Mouse (Mus musculus) spleen, postnatal 4 days (tissue): ENCODE results near the gene Lrrc8d.

Experiments used
- DNase-seq, 2 experiments: peaks; one replicate each; pipeline ENCODE4 v3.0.0; 2022; ENCODE audit warnings: low spot score in 2 of 2

Gene Lrrc8d

DNA sequence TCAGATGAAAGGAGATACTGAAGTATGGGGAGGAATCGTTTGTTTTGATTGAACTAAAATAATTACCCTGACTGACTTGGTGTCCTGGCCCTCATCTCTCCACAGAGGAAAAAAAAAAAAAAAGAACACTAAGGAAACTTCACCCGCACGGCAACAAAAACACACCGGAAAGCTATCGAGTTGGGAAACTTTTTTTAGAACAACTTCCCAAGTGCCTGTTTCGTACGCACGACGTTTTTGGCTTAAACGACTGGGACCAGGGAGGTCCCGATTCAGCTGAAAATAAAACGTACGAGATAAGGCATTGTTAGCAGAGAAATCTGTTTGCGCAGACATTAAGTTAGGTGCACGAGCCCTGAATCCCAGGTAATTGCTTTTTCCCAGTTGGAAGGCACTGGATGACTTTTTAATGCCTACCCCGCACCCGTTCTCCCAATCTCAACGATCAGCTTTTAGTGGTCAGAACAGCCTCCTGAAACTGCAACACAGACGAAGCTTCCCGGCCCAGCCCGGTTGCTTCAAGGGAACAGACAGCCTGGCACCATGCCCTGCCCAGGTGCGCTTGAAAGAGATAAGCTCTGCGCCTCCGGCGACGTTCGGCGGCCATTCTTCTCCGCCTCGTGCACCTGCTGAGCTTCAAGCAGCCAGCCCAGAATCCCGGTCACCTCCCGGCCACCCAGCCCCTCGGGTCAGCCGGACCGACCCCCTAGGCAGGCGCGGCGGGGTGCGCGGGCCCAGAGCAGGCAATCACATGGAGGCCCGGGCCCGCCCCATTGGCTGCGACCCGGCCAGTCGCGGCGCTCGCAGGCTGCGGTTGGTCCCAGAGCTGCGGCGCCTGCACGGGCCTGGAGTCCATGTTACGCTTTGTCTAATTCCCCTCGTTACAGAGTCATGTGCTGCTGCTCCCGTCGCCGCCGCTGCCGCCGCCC, at the start of gene Lrrc8d:
Gene Lrrc8d, plus strand, starts transcription at position 829 of the 929 bp plus-strand sequence.
- peak; percentile 79 to 89 for DNase-seq

DNA sequence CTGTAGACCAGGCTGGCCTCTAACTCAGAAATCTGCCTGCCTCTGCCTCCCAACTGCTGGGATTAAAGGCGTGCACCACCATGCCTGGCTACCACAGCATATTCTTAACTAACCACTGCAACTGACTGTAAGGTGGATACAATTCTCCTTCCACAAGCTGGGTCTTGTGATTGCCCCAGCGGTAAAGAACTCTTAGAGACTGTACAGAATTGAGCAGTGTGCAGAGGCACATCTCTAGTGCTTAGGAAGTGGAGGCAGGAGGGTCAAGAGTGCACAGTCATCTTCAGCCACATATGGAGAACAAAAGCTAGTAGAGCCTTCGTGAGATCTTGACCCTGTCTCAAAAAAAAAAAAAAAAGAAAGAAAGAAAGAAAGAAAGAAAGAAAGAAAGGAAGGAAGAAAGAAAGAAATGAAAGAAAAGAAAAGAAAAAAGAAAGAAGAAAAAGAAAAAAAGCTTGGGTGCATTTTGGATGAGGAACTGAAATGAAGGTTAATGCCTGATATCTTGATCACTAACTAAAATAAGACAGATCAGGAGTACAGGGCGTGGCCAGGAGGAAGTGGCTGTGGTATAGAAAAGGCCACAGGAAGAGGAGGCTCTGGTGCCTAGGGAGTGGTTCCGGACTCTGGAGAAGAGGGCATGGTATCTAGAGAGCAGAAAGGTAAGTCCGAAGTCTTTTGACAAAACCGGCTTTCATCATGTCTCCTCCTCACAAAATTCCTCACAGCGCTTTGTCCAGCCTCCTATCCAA, 48.9 kb upstream of the Lrrc8d start:
- DNase-seq: peak in 1 of 2 experiments; percentile 35

DNA sequence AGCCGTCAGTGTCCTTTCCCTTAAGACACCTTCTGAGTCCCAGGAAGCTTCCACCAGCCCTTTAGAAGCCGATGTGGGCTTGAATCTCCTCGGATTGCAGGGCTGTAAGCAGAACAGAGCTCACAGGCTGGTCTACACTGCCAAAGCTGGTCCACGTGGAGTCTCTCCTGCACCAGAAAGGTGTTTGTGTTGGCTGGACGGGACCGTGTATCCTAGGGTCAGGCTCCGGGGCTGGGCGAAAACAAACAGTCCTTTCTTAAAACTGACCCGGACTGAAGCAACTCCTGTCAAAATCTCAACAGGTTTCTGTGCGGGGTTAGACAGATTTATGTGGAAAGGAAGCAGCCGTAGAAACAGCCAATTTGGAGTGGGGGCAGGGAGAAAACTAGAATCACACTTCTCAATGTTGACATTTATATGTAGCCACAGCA, 48.2 kb upstream of the Lrrc8d start:
- no peak for DNase-seq

DNA sequence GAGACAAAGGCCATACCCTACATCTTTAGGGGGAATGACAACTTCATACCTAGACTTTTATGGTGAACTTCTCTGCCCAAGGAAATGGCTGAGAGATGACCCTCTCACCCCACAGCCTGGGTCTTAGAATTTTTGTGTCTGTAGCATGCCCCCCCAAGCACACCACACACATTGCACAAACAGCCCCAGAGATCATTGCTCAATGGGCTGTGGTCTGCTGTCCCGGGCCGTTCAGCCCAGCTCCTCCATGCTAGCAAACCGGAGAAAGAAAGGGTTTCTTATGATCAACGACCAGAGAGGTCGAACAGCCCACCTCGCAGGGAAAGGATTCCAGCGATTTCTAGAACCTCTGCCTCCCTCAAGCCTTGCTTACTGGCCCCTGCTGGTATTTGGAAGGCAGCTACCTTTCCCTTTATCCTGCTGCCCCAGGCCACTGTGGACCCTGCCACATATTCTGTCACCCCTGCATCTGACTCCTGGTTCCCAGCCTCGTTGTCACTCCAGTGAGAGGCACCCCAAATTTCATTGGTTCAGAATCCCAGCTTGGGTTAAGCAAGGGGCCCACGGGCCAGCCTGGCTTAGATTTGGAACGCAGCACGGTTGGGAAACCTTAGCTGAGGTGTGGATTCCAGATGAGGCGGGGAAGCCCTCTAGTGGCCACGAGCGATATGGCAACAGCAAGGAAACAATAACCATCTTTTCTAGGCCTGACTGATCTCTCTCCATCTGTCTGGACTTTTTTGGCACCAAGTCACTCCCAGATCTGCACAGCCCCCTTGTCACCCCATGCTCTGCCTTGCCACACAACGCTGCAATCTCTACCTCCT, 45.3 kb upstream of the Lrrc8d start:
- peak; percentile 77 to 92 for DNase-seq

DNA sequence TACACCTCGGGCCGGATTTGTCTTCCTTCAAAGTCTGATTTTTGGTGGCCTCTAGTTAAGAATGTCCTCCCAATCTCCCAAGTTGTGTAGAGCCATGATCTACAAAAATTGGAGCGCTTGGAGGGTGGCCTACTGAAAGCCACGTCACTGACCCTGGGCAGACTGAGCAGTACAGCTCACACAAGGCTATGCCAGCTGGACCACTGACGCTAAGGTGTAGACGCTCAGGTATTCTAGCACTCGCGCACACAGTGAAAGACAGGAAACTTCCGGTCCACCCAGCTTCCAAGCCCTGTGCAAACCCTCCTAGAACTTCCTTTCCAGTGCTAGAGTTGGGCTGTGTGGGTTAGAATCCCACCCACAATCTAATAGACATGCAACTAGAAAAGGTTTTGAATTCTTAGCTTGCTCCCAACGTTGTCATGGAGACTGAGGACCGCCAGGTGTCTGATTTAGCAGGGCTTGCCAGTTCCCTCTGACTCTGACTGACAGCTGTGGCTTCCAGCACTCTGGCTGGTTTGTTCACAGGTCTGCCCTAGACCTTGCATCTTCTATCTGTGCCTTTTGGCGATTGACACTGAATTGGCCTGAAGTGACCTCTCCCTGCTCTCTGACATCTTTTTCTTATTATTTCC, 44.6 kb upstream of the Lrrc8d start:
- no peak for DNase-seq

DNA sequence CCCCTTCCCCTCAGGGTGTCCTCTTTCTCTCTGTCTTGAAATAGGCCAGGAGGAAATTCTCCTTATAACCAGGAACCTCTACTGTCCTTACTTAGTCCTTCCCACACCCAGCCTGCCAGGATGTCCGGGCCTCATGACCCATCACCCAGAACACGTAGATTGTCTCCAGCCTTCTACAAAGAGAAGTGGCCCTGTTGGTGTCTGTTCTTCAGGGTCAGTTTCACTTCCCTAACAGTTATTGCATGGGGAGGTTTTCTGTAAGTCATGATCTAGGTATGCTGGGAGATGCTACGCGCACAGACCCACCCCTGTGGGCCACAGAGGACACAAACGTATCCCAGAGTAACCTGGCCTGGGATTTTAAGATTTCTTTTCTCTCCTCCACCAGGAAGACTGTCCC, 37.9 kb upstream of the Lrrc8d start:
- no peak for DNase-seq

DNA sequence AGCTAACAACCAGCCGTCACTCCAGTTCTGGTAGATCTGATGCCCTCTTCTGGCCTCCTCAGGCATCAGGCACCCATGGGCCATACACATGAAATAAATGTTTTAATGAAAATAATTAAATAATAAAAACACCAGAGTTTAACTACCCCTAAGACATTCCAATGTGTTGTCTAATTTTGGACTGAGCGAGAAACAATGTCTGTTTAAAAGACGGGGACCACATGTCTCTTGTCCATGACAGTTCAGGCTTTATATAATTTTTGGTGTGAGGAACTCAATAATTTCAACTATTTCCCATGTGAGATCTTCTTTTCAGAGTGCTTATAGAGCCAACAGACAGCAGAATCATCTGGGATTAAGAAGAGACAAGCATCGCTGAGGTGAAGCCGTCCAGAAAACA, 32.8 kb upstream of the Lrrc8d start:
- no peak for DNase-seq

DNA sequence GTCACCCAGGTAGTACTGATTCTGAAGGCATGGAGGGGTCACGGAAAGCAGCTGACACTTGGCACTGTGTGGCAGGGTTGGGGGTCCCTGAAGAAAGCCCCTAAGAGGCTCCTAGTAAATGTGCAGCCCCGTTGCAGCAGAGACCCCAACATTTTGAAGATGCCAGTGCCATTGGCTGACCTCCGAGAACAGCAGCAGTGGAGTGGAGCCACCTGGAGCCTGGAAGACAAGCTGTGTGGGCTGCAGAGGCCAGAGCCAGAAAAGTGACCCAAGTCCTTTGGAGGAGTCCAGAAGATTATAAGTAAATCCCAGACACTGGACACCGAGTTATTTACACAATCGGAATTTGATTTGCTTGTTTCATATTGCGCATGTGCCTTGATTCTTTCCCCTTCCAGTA, 32.4 kb upstream of the Lrrc8d start:
- DNase-seq: no peak

DNA sequence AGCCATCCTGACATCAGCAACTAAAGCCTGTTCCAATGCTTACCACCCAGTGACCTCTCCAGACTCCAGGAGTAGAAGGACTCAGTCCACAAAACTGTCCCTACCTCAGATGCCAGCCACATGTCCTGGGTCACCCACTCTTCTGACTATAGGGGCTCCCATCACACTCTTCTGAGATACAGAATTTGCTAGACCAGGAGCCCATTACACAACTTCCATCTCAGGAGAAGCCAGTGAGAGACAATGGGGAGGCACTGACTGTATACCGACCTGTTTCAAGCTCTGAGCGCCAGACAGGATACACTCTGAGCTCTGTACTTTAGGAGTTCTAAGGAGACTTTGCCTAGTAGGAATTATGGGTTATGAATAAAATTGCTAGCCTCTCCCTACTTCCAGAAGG, 30.7 kb upstream of the Lrrc8d start:
- no peak for DNase-seq

DNA sequence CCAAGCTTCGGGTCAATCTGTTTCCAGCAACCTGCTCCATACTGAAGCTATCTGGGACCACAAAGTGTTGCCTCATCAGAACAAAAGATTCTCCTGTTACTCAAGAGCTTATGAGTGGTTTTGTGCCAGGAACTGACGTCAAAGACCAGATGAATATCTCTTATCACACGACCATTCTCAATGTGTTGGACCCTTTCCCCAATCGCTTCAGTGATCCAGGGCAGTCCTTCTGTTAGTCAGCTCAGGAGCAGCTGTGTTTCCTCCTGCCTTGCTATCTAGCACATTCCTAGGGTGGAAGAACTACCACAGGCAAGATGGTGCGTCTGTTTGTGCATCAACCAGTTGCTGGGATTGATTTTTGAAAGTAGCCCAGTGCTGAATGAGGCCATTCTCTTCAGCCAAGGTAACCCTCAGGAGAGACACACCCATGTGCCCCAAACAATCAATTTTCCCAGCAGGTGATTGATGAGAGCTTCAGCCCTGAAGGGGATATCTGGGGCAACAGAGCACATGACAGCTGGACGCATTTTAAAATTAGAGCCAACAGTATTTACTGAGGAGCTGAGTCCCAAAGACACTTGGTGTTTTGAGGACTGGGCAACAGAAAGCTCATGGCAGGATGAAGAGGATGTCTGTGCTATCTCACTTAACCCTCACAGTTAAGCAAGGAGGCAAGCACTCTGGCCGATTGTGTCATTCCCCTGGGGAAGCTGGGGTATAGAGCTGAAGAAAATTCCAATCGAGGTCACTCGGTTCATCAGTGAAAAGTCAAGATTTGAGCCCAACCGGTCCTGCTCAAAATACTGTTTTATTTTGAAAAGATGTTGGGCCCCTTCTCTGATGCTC, 30.0 kb upstream of the Lrrc8d start:
- DNase-seq: no peak

DNA sequence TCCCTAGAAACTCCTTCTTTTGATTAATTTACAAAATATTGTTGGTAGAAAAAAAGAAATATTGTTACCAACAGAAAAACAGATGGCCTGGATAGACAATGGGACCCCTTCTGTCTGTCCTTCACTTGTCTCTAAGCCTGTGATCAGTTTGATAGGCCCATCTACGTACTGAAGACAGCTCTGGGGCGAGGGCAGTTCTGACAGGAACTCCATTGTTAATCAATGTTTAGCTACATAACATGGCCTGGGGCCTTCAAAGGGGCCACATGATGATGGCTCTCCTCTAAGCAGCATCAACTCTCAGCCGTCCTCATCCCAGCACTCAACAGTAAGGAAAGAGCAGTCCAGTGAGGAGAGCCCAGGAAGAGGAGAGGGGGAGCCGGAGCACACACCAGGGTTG, 27.4 kb upstream of the Lrrc8d start:
- no peak for DNase-seq

DNA sequence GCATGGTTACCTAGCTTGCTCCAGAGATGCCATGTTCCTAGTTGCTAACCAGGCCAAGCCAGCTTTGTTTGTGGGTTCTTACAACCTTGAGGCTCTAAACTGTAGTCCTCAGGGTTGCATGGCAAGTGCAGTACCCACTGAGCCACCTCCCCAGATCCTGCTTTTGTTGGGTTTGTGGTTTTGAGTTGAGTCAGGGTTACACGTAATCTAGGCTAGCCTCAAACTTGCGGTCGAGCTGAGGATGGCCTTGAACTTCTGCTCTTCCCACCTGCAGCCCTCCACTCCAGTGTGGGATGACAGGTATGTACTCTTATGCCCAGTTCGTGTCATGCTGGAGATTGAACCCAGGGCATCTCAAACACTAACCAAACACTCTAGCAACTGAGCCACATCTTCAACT, 24.3 kb upstream of the Lrrc8d start:
- no peak for DNase-seq

DNA sequence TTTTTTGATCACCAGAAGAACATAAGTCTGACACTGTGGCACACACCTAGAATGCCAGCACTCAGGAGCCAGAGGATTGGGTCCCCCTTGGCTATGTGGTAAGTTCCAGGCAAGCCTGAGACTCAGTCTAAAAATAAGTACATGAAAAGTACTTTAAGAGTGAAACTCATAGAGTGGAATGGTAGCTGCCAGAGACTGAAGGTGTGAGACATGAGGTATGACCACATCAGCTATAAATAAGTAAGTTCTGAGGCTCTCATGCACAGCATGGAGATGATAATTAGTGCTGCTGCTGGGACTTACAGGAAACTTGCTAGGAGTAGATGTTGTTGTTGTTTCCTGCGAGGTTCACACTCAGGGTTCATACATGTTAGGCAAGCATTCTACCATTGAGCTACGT, 22.7 kb upstream of the Lrrc8d start:
- no peak for DNase-seq

DNA sequence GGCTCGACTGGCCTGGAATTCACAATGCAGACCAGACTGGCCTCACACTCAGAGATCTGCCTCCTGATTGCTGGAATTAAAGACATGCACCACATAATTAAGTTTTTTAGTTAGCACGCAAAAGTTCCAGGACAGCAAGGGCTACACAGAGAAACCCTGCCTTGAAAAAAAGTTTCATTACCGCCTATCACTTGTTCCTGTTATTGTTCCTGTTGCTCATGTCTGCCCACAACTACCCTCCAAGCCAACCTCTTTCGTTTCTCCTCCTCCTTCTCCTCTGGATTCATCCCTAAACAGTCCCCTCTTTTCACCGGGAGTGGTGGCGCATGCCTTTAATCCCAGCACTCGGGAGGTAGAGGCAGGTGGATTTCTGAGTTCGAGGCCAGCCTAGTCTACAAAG, 21.5 kb upstream of the Lrrc8d start:
- DNase-seq: no peak

DNA sequence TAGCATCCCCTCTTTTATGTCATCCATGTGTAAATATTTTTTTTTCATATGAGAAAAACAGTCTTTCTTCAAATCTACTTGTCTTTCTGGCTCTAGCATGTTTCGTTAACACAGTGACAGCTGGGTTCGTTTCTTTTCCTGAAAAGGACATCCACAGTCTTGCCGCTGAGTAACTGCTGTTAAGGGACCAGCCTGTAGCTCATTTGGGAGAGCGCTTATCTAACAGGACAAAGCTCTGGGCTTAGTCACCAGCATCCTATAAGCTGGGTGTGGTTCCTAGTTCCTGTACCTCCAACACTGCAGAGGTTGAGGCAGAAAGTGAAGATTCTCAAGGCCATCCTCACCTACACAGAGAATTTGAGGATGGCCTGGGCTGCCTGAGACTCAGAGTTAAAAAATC, 20.5 kb upstream of the Lrrc8d start:
- no peak for DNase-seq

DNA sequence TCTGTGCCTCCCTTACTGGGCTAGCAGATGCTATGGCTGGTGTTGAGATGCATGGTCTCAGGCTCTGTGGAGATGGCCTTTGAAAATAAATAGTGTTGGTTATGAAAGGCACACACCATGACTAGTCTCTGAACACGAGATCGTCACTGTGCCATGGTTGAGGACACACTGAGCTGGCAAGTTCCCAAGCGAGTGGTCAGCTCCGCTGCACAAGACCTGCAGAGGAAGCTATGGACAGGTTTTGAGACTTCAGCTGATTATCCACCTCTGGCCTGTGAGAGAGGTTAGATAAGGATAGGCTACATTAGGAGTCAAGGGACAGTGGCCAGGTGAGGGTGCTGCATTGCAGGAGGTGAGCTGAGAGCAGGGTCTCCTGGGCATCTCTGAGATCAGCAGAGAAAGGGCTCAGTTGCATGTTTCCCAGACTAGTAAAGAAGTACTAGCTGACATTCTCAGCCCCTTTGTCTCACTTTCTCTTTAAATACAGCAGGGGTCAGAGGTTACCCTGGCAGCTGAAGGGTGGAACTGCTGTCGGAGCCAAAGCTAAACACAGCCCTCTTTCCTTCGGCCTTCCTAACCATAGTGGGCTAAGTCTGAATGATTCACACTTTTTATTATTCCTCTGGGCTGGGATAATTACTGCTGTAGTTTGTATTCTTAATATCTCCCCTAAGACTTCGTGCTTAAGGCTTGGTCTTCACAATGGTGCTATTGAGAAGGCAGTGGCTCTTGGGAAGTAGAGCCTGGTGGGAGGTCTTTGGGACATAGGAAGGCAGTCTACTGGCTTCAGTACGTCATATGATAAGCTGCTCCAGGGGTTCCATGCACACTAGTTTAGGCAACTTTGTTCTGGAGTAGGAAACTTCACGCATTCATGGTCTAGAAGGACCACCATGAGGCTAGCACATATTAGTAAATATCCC, 19.6 kb upstream of the Lrrc8d start:
- no peak for DNase-seq

DNA sequence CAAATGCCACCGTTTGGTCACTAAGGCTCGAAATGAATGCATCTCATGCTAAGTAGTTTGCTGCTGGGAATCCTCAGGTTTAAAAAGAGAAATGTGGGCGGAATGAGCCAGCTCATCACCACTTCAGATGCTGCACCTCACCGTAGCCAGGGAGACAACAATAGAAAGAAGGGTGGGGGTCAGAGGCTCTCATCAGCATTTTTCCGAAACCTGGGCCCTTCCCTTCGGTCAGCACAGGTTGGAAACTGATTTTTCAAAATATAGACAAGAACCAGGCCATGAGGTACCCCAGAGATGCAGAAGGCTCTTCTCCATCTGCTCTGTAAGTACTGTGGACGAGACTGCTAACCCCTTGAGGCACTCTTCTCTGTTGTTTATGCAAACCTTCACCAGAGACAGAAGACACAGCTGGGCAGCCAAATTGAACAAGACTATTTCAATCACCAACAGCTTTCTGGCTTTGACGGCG, 17.6 kb upstream of the Lrrc8d start:
- DNase-seq: no peak

DNA sequence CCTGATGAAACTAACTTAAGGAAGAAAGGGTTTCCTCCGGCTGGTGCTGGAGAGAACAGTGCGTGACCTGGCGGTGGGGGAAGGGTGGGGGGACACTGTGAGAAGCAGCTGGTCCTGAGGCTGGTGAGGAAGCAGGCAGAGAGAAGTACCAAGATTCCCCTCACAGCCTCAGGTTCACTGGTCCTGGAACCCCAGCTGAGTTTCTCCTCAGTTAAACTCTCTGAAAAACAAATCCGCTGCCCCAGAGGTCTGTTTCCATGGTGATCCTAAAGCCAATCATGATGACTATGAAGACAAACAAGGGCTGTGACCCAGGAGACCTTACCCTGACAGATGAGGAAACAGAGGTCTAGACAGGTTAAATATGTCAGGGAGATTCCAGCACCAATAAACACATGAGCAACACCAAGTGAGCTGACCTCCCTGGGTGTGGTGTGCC, 15.8 kb upstream of the Lrrc8d start:
- DNase-seq: peak; percentile 38 to 73

DNA sequence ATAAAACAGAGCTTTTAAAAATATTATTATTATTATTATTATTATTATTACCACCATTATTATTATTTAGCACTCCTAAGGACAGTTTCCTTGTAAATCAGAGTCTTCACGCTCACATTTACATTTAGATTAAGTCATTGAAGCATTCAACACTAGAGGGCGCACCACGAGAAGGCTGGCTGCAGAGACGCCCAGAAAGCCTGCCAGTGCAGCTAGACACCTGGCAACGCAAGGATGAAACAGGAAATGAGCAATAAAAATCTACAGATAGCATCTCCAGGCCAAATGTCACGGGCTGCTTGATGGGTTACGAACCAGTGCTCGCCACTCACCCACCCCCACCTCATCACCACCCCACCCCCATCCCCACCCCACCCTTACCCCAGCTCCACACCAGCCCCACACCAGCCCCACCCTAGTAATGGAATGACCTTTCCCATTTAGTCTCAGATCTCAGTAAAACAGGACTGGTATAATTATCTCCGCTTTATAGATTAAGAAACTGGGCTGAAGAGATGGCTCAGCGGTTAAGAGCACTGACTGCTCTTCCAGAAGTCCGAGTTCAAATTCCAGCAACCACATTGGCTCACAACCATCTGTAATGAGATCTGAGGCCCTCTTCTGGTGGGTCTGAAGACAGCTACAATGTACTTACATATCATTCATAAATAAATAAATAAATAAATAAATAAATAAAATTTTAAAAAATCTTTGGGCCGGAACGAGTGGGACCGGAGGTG, 14.7 kb upstream of the Lrrc8d start:
- DNase-seq: peak; percentile 78 to 91
